Mouse (Mus musculus) heart, embryonic 11.5 days (tissue): ENCODE measurements around the gene Snrpg. TPM values are rescaled to one million over a fixed set of nuclear protein-coding genes. Genes with fewer than 3 reads are reported as not detected.
A peak's percentile ranks its signal among the peaks of the same experiment; 100 is the strongest.

Experiments
- ATAC-seq: fragments of 200-750 bp; cut with Nextera tagmentation; replicated peaks from 2 replicates; pipeline ENCODE4 v1.8.0; 2017; ENCODE audit warnings: moderate library complexity; ENCODE audit not compliant: insufficient number of reproducible peaks, low FRiP score, low TSS enrichment
- H3K27ac ChIP-seq: fragments of 300-500 bp; sonication (generic); 2 replicates; pipeline ENCODE4 v1.5.1; 2014; ENCODE audit warnings: mild to moderate bottlenecking, low read depth, low read length
- H3K27me3 ChIP-seq: fragments of 300-500 bp; sonication (generic); 2 replicates; pipeline ENCODE4 v1.6.1; 2014; ENCODE audit warnings: mild to moderate bottlenecking, low read length, mixed read lengths; ENCODE audit not compliant: control insufficient read depth, insufficient read depth
- H3K36me3 ChIP-seq: fragments of 300-500 bp; sonication (generic); 2 replicates; pipeline ENCODE4 v1.6.1; 2014; ENCODE audit warnings: mild to moderate bottlenecking, low read length, moderate library complexity, mixed read lengths; ENCODE audit not compliant: control insufficient read depth, insufficient read depth
- H3K4me1 ChIP-seq: fragments of 300-500 bp; sonication (generic); 2 replicates; pipeline ENCODE4 v1.6.1; 2014; ENCODE audit warnings: low read length; ENCODE audit not compliant: control insufficient read depth, insufficient read depth
- H3K4me2 ChIP-seq: fragments of 300-500 bp; sonication (generic); 2 replicates; pipeline ENCODE4 v1.6.1; 2014; ENCODE audit warnings: mild to moderate bottlenecking, moderate library complexity
- H3K4me3 ChIP-seq: fragments of 300-500 bp; sonication (generic); 2 replicates; pipeline ENCODE4 v1.5.1; 2014; ENCODE audit warnings: low read depth, low read length
- H3K9ac ChIP-seq: fragments of 300-500 bp; sonication (generic); 2 replicates; pipeline ENCODE4 v1.6.1; 2014; ENCODE audit warnings: mild to moderate bottlenecking, low read depth, low read length, moderate library complexity
- H3K9me3 ChIP-seq: fragments of 300-500 bp; sonication (generic); replicated peaks from 2 replicates; pipeline ENCODE4 v1.6.1; 2016; ENCODE audit warnings: low read length; ENCODE audit not compliant: control insufficient read depth
- WGBS: fragments of 180-500 bp; shearing (Covaris S2); extraction: QIAGEN DNeasy Blood & Tissue Kit; methylation state at CpG from one replicate; pipeline ENCODE4 v1.1.7; 2014; ENCODE audit not compliant: insufficient replicate concordance; 5-methylcytosine and 5-hydroxymethylcytosine counted together
- polyA plus RNA-seq: library from polyadenylated mRNA; unstranded; fragments of >200 nt; fragmentation: Nextera tagmentation; extraction: Ambion mirVana; gene quantifications from 2 replicates; pipeline ENCODE4 v1.2.1, GENCODE M21; 2014

Gene Snrpg
- polyA plus RNA-seq = 389 and 393 TPM in 2 replicates

DNA sequence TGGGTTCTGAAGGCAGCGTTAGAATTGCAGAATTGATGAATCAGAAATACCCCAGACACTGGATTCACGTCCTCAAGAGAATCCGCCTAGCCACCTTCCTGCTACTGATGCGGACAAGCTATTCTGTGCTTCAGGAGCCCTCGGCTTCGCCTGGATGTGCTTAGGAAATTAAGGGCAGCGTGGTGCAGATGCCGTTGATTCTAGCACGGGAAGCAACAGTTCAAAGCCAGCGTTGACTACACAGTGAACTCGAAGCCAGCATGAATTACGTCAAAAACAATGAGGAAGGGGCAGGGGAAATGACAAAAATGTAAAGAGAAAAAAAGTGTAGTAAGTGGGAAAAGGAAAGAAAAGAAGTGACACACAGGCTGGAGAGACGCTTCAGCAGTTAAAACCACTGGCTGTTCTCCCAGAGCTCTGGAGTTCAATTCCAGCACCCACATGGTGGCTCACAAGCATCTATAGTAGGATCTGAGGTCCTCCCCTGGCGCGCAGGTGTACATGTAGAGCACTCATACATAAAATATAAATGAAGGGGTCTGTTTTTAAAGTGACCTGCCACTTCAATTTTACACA, at the start of gene Snrpg:
Gene Snrpg (plus strand): TSS at position 541 of the 576 bp plus-strand sequence.
- peaks cover 23% of the 10 kb centered on the region for H3K4me1 ChIP-seq
- ATAC-seq = no peak
- H3K9me3 ChIP-seq = no peaks in the 10 kb centered on the region
- peak within 1 kb of the TSS; percentile 85 for H3K4me2 ChIP-seq
- 22% methylated on average over 15 of the region's 15 CpGs for WGBS
- H3K27me3 ChIP-seq = no peaks in the 10 kb centered on the region
- H3K36me3 ChIP-seq = no peaks in the 10 kb centered on the region; the same call in 1 of the 2 replicates
- H3K9ac ChIP-seq = peak within 1 kb of the TSS; percentile 91
- H3K27ac ChIP-seq = peak within 1 kb of the TSS; percentile 89
- H3K4me3 ChIP-seq = peak within 1 kb of the TSS; percentile 65

DNA sequence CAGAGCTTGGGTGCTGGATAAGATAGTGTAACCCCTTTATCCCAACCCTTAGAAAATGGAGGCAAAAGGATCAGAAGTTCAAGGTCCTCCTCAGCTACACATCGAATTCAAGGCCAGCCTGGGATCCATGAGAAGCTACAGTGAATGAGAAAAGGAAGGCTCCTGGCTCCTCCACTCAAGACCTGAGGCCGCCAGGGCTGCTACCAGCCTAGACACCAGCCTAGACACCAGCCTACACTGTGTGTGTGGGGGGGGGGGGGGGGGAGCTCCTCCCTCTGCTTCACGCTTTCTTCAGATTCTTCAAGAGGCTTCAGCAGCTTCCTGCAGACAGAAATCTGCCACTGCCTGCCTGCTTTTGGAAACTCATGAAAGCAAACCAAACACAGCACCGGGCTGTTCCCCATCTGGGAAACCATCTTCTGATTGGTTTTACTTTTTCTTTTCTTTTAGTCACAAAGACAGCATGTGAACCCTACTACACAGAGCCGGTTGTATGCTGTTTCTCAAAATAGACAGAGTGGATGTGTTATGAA, 49.0 kb upstream of the Snrpg start:
- no peaks in the 10 kb centered on the region for H3K27me3 ChIP-seq
- H3K9me3 ChIP-seq = no peaks in the 10 kb centered on the region
- no peaks in the 10 kb centered on the region for H3K36me3 ChIP-seq
- H3K27ac ChIP-seq = no peak overlapping the region
- no peak for ATAC-seq
- 0 out of 2 replicates have a peak, but pooled peaks cover 2% of the 10 kb centered on the region for H3K4me1 ChIP-seq
- no peak overlapping the region for H3K4me2 ChIP-seq
- 73% methylated on average over 5 of the region's 5 CpGs for WGBS
- no peak overlapping the region for H3K4me3 ChIP-seq
- no peak overlapping the region for H3K9ac ChIP-seq

DNA sequence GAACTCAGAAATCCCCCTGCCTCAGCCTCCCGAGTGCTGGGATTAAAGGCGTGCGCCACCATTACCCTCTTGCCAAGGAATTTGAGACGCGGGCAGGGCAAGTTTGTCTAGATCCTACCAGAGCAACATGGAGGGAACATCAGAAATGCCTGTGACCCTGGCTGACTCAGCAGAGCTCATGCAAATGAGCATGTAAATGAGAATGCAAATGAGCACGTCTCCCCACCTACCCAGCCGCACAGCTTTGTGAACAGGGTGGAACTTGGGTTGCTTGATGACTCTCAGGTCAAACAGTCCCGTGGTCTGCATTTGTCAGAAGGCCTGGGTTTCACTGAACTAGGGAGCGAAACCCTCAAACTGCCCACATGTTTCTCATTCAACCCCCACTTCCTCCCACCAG, 48.1 kb upstream of the Snrpg start:
- Histone ChIP-seq H3K36me3 (no peaks in the 10 kb centered on the region), H3K4me3 (no peak overlapping the region), H3K9ac (no peak overlapping the region), H3K27ac (no peak overlapping the region), H3K27me3 (no peaks in the 10 kb centered on the region), H3K9me3 (no peaks in the 10 kb centered on the region), H3K4me2 (no peak overlapping the region), H3K4me1 (0 out of 2 replicates have a peak, but pooled peaks cover 2% of the 10 kb centered on the region)
- ATAC-seq = no peak
- WGBS = 89% methylated on average over 9 of the region's 9 CpGs

DNA sequence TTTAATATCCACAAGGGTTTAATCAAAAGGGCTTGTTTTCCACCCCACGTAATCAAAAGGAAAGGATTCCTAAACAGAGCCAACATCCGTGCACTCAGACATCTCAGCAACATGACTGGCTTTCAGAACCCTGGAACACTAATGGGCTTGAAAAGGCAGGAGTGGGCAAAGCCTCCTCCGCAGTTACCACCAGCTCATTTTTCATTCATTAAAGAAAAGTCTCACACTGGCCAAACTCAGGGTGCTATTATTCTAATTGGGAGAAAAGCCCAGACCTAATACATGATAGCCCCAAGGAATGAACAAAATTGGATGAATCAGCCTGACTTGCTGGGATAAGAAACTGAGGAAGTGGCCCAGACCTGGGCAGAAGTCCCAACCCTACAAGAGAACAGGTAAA, 46.7 kb upstream of the Snrpg start:
- Histone ChIP-seq H3K4me1 (no peaks in the 10 kb centered on the region), H3K4me2 (no peak overlapping the region), H3K4me3 (no peak overlapping the region), H3K9me3 (no peaks in the 10 kb centered on the region), H3K9ac (no peak overlapping the region), H3K27me3 (no peaks in the 10 kb centered on the region), H3K27ac (no peak overlapping the region), H3K36me3 (no peaks in the 10 kb centered on the region)
- no peak for ATAC-seq
- WGBS = 82% methylated on average over 3 of the region's 3 CpGs

DNA sequence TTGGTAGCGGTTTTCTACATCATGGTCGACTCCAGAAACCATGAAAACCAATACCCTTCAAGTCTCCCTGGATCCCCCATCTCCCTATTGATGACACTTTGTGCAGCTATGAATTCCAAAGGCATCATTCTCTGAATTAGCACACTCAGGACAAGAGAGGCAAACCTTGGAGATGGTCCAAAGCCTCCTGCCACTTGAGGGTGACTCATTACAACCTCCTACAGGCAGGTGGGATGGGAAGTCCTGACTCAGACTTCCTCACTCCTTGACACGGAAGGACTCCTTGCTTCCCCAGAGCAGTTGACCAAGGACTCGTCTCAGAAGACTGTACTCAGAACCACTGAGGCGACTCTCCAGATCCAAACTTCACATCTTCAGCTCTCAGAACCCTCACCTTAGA, 45.5 kb upstream of the Snrpg start:
- H3K4me1 ChIP-seq = no peaks in the 10 kb centered on the region
- H3K4me3 ChIP-seq = no peak overlapping the region
- WGBS = 76% methylated on average over 5 of the region's 5 CpGs
- no peak overlapping the region for H3K9ac ChIP-seq
- H3K27me3 ChIP-seq = no peaks in the 10 kb centered on the region
- no peak for ATAC-seq
- H3K4me2 ChIP-seq = no peak overlapping the region
- no peaks in the 10 kb centered on the region for H3K9me3 ChIP-seq
- H3K27ac ChIP-seq = no peak overlapping the region
- no peaks in the 10 kb centered on the region for H3K36me3 ChIP-seq

DNA sequence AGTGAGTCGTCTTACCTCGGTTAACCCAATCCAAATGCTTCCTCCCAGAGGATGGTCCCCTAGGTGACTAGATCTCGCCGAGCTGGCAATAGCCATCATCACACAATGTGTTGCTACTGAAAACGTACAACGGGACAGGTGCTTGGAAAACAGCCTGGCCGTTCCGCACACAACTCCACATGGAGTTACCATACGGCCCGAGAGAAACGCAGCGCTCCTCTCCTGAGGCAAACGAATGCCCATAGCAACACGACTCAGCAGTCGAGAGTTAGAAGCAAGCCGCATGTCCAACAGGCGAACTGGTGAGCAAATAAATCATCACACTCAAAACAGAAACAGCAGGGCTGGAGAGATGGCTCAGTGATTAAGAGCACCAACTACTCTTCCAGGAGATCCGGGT, 44.2 kb upstream of the Snrpg start:
- 87% methylated on average over 18 of the region's 18 CpGs for WGBS
- no peak overlapping the region for H3K27ac ChIP-seq
- H3K9me3 ChIP-seq = no peaks in the 10 kb centered on the region
- H3K27me3 ChIP-seq = no peaks in the 10 kb centered on the region
- no peak overlapping the region for H3K4me2 ChIP-seq
- ATAC-seq = no peak
- no peaks in the 10 kb centered on the region for H3K4me1 ChIP-seq
- no peak overlapping the region for H3K9ac ChIP-seq
- no peaks in the 10 kb centered on the region for H3K36me3 ChIP-seq
- H3K4me3 ChIP-seq = no peak overlapping the region

DNA sequence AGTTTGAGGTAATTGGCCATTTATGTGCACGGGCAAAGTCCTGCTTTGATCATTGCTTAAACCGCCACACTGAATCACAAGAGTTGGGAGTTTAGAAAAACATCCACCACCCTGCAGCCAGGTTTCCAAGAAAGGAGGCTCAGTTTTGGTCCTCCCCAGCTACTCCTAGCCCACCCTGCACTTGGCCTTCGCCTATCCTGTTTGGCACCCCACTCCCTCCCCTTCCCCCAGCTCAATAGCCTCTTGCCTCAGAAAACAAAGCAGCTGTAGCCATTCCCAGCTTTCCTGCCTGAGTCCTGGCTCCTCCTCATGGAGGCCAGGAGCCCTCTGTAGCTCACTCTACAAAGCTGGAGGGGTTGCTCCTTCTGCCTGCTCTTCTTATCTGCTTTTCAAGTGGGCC, 42.7 kb upstream of the Snrpg start:
- Histone ChIP-seq H3K9me3 (no peaks in the 10 kb centered on the region), H3K27ac (0 out of 2 replicates have a peak overlapping the region, but pooled peaks have one; percentile 15), H3K4me2 (no peak overlapping the region), H3K9ac (no peak overlapping the region), H3K4me1 (no peaks in the 10 kb centered on the region), H3K36me3 (no peaks in the 10 kb centered on the region), H3K27me3 (no peaks in the 10 kb centered on the region), H3K4me3 (no peak overlapping the region)
- WGBS = 69% methylated on average over 3 of the region's 3 CpGs
- ATAC-seq = no peak

DNA sequence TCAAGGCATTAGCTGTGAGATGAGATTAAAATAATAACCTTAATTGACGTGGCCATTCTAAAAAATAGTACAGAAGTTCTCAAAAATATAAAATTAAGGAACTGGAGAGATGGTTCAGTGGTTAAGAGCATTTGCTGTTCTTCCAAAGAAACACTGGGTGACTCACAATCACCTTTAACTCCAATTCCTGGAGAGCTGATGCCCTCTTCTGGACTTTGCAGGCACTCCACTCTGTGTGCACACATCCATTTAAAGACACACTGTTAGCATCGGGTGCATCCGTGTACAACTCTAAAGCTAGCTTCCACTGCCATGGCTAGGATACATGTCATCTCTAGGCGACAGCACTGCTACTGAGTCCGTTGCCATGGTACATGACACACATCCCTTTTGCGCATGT, 41.2 kb upstream of the Snrpg start:
- no peak overlapping the region for H3K4me2 ChIP-seq
- no peak for ATAC-seq
- no peak overlapping the region for H3K9ac ChIP-seq
- no peaks in the 10 kb centered on the region for H3K36me3 ChIP-seq
- H3K27ac ChIP-seq = no peak overlapping the region
- H3K9me3 ChIP-seq = no peaks in the 10 kb centered on the region
- H3K4me1 ChIP-seq = no peaks in the 10 kb centered on the region
- WGBS = 88% methylated on average over 6 of the region's 6 CpGs
- H3K4me3 ChIP-seq = no peak overlapping the region
- no peaks in the 10 kb centered on the region for H3K27me3 ChIP-seq
